Mouse (Mus musculus): ENCODE measurements around the gene Cd200. TPM values are rescaled to one million over a fixed set of nuclear protein-coding genes. Genes with fewer than 3 reads are reported as not detected.
"Not testable (repeated sequence)": the region's sequence is repeated elsewhere in the genome, so short reads cannot be mapped to it uniquely, and the experiment has no call there.

Gene Cd200
- polyA plus RNA-seq, 1 experiment from 2014 or later, result 8.8 TPM

GRCm38 (mm10) chr16:45361450-45361849, 47.4 kb downstream of the Cd200 start:
- Histone ChIP-seq H3K4me3 (replicated peaks) (no peak overlapping the region), H3K9ac (replicated peaks) (no peak overlapping the region), H3K9me3 (no peaks in the 10 kb centered on the region), H3K4me2 (no peak overlapping the region), H3K36me3 (no peaks in the 10 kb centered on the region), H3K27ac (no peak overlapping the region), H3K4me1 (replicated peaks) (no peaks in the 10 kb centered on the region), H3K27me3 (no peaks in the 10 kb centered on the region)
- ATAC-seq (ENCODE audit: insufficient number of reproducible peaks, insufficient read depth, low FRiP score, low TSS enrichment, low read depth), result no peak

GRCm38 (mm10) chr16:45358441-45358840, 50.4 kb downstream of the Cd200 start:
- H3K4me2 ChIP-seq; H3K9ac ChIP-seq (replicated peaks); H3K4me3 ChIP-seq (replicated peaks); H3K27me3 ChIP-seq; H3K27ac ChIP-seq; ATAC-seq (ENCODE audit: insufficient number of reproducible peaks, insufficient read depth, low FRiP score, low TSS enrichment, low read depth); H3K9me3 ChIP-seq; H3K4me1 ChIP-seq (replicated peaks); H3K36me3 ChIP-seq: not testable (repeated sequence)
- 95% methylated on average over 5 of the region's 5 CpGs for WGBS

DNA sequence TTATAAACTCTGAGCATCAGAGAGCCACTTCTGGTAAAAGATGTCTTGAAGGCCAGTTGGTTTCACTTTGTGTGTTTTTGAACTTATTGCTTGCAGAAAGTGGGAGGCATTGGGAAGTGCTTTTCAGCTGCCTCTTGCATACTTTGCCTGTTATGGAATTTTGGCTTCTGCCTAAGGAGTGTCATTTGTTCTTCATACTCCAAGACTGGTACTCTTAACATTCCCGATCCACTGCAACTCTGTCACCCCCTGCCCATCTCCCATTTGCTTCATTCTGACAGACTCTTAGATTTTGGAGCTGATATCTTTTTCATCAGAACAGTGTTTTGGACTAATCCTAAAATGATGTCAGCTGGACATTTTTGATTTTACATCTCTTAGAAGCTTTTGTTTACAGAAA, 51.7 kb downstream of the Cd200 start:
- 93% methylated on average over 1 of the region's 1 CpGs for WGBS
- Histone ChIP-seq H3K4me3 (replicated peaks) (no peak overlapping the region), H3K27me3 (no peaks in the 10 kb centered on the region), H3K9me3 (no peaks in the 10 kb centered on the region), H3K27ac (no peak overlapping the region), H3K4me1 (replicated peaks) (no peaks in the 10 kb centered on the region), H3K9ac (replicated peaks) (no peak overlapping the region), H3K4me2 (no peak overlapping the region), H3K36me3 (no peaks in the 10 kb centered on the region)
- ATAC-seq (ENCODE audit: insufficient number of reproducible peaks, insufficient read depth, low FRiP score, low TSS enrichment, low read depth), result no peak

- Histone ChIP-seq H3K9me3 (no peaks in the 10 kb centered on the region), H3K36me3 (no peaks in the 10 kb centered on the region), H3K4me3 (replicated peaks) (no peak overlapping the region), H3K4me2 (no peak overlapping the region), H3K27me3 (no peaks in the 10 kb centered on the region), H3K9ac (replicated peaks) (no peak overlapping the region), H3K4me1 (replicated peaks) (no peaks in the 10 kb centered on the region), H3K27ac (no peak overlapping the region)
- ATAC-seq (ENCODE audit: insufficient number of reproducible peaks, insufficient read depth, low FRiP score, low TSS enrichment, low read depth), result peak; percentile 95
Observed at GRCm38 (mm10) chr16:45352875-45353274, 56.0 kb downstream of the Cd200 start.

DNA sequence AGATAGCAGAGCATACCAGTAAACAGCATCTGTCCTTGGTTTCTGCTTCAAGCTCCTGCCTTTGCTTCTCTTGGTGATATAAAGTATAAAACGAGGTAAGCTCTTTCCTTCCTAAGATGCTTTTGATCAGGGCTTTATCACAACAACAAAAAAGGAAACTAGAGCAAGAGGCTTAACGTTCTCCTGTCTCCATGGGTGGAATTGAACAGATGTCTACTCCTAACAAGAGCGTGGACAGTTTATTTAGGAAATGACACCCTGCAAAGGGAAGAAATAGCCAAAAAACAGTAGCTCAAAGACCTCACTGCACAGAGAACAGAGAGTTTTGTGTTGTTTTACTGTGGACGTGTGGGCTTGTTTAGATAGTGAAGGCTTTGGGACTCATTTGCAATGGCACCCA, 58.1 kb downstream of the Cd200 start:
- H3K27me3 ChIP-seq, result no peaks in the 10 kb centered on the region
- H3K4me2 ChIP-seq, result no peak overlapping the region
- 66% methylated on average over 4 of the region's 4 CpGs for WGBS
- no peaks in the 10 kb centered on the region for H3K9me3 ChIP-seq
- no peak overlapping the region for H3K4me3 ChIP-seq (replicated peaks)
- H3K27ac ChIP-seq, result no peak overlapping the region
- no peaks in the 10 kb centered on the region for H3K4me1 ChIP-seq (replicated peaks)
- no peak overlapping the region for H3K9ac ChIP-seq (replicated peaks)
- ATAC-seq (ENCODE audit: insufficient number of reproducible peaks, insufficient read depth, low FRiP score, low TSS enrichment, low read depth), result no peak
- no peaks in the 10 kb centered on the region for H3K36me3 ChIP-seq

- H3K36me3 ChIP-seq, result no peaks in the 10 kb centered on the region
- WGBS, result 82% methylated on average over 3 of the region's 3 CpGs
- ATAC-seq (ENCODE audit: insufficient number of reproducible peaks, insufficient read depth, low FRiP score, low TSS enrichment, low read depth), result no peak
- no peak overlapping the region for H3K9ac ChIP-seq (replicated peaks)
- no peak overlapping the region for H3K4me3 ChIP-seq (replicated peaks)
- no peaks in the 10 kb centered on the region for H3K9me3 ChIP-seq
- H3K4me1 ChIP-seq (replicated peaks), result no peaks in the 10 kb centered on the region
- no peaks in the 10 kb centered on the region for H3K27me3 ChIP-seq
- no peak overlapping the region for H3K4me2 ChIP-seq
- H3K27ac ChIP-seq, result no peak overlapping the region
Observed at GRCm38 (mm10) chr16:45349523-45350298, 59.1 kb downstream of the Cd200 start.

- not testable (repeated sequence) for H3K4me2 ChIP-seq
Observed at GRCm38 (mm10) chr16:45348238-45348637, 60.6 kb downstream of the Cd200 start.

DNA sequence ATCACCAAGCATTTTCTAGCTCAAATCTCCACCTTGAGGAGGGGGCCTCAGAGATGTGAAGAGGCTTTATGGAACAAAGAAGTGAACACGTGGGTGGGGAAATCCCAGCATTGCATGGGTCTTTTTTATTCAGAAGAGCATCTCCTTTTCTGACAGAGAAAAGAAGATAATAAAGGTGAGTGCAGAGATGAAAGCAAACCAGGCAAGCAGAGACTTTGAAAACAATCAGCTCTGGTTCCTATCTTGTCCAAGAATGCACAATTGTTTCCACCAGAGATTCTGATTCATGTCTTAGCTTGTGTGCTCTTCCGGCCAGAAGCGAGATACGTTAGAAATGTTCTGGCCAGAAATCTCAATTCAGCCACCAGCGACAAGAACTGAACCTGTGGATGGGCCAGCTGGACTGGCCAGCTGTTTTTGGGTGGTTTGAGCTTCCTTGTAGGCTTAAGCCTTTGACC, 61.9 kb downstream of the Cd200 start:
- Histone ChIP-seq H3K4me3 (replicated peaks) (no peak overlapping the region), H3K27ac (no peak overlapping the region), H3K9ac (replicated peaks) (no peak overlapping the region), H3K9me3 (no peaks in the 10 kb centered on the region), H3K4me2 (no peak overlapping the region), H3K27me3 (no peaks in the 10 kb centered on the region), H3K36me3 (no peaks in the 10 kb centered on the region), H3K4me1 (replicated peaks) (no peaks in the 10 kb centered on the region)
- ATAC-seq (ENCODE audit: insufficient number of reproducible peaks, insufficient read depth, low FRiP score, low TSS enrichment, low read depth), result no peak
- WGBS, result 83% methylated on average over 5 of the region's 5 CpGs

More at GRCm38 (mm10) chr16:45348238-45348637, 60.6 kb downstream of the Cd200 start:
- not testable (repeated sequence) for H3K9me3 ChIP-seq; H3K4me1 ChIP-seq (replicated peaks); H3K27me3 ChIP-seq; H3K27ac ChIP-seq; ATAC-seq (ENCODE audit: insufficient number of reproducible peaks, insufficient read depth, low FRiP score, low TSS enrichment, low read depth); H3K36me3 ChIP-seq; H3K9ac ChIP-seq (replicated peaks); H3K4me3 ChIP-seq (replicated peaks)
- 88% methylated on average over 7 of the region's 9 CpGs for WGBS

DNA sequence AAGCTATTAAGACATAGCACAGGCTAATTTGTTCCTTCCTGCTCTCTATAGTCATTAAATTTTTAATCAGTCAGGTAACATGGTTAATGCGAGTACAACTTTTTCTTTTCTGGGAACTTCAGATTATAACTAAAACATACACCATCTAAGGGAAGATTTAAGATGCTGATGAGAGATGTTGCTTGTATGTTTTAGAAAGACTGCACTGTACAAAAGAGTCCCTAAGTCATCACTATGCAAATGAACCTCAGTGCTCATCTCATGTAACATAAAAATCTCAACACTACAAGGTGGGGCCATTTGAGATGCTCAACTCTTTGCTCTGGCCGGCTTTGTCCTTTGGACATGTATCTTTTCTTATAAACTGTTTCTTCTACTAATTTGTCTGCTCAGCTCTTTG, 62.5 kb downstream of the Cd200 start:
- no peak for ATAC-seq (ENCODE audit: insufficient number of reproducible peaks, insufficient read depth, low FRiP score, low TSS enrichment, low read depth)
- no peaks in the 10 kb centered on the region for H3K4me1 ChIP-seq (replicated peaks)
- WGBS, result 88% methylated on average over 2 of the region's 2 CpGs
- no peak overlapping the region for H3K27ac ChIP-seq
- H3K9me3 ChIP-seq, result no peaks in the 10 kb centered on the region
- no peak overlapping the region for H3K9ac ChIP-seq (replicated peaks)
- no peak overlapping the region for H3K4me3 ChIP-seq (replicated peaks)
- no peaks in the 10 kb centered on the region for H3K27me3 ChIP-seq
- no peak overlapping the region for H3K4me2 ChIP-seq
- H3K36me3 ChIP-seq, result no peaks in the 10 kb centered on the region

GRCm38 (mm10) chr16:45344879-45345278, 64.0 kb downstream of the Cd200 start:
- Histone ChIP-seq H3K36me3 (no peaks in the 10 kb centered on the region), H3K9ac (replicated peaks) (no peak overlapping the region), H3K27me3 (no peaks in the 10 kb centered on the region), H3K4me2 (no peak overlapping the region), H3K4me3 (replicated peaks) (no peak overlapping the region), H3K27ac (no peak overlapping the region), H3K9me3 (no peaks in the 10 kb centered on the region), H3K4me1 (replicated peaks) (no peaks in the 10 kb centered on the region)
- WGBS, result 84% methylated on average over 2 of the region's 2 CpGs
- ATAC-seq (ENCODE audit: insufficient number of reproducible peaks, insufficient read depth, low FRiP score, low TSS enrichment, low read depth), result no peak

DNA sequence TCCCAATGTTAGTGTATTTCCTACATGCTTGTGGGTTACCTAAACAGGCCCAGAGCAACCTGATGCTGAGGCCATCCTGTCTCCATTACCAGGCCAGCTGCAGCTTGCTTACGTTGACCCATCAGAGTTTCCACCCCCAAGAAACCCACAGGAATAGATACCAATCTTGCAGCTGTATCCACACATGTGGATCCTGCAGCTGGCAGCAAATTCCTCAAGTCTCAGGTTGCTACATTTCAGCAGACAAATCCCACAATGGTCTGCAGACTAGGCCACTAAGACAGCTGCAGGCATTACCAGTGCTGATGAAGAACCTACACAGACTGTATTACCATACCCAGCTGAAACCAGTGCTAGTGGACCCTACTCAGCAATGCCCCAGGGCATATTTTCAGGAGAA, 72.4 kb downstream of the Cd200 start:
- H3K4me2 ChIP-seq, result no peak overlapping the region
- H3K9me3 ChIP-seq, result no peaks in the 10 kb centered on the region
- no peak for ATAC-seq (ENCODE audit: insufficient number of reproducible peaks, insufficient read depth, low FRiP score, low TSS enrichment, low read depth)
- no peaks in the 10 kb centered on the region for H3K36me3 ChIP-seq
- no peak overlapping the region for H3K4me3 ChIP-seq (replicated peaks)
- WGBS, result 65% methylated on average over 1 of the region's 1 CpGs
- H3K9ac ChIP-seq (replicated peaks), result no peak overlapping the region
- no peak overlapping the region for H3K27ac ChIP-seq
- H3K27me3 ChIP-seq, result no peaks in the 10 kb centered on the region
- H3K4me1 ChIP-seq (replicated peaks), result no peaks in the 10 kb centered on the region

GRCm38 (mm10) chr16:45334891-45335290, 74.0 kb downstream of the Cd200 start:
- H3K27me3 ChIP-seq, result no peaks in the 10 kb centered on the region
- ATAC-seq (ENCODE audit: insufficient number of reproducible peaks, insufficient read depth, low FRiP score, low TSS enrichment, low read depth), result no peak
- H3K4me1 ChIP-seq (replicated peaks), result no peaks in the 10 kb centered on the region
- no peaks in the 10 kb centered on the region for H3K9me3 ChIP-seq
- no peak overlapping the region for H3K4me2 ChIP-seq
- H3K4me3 ChIP-seq (replicated peaks), result no peak overlapping the region
- H3K27ac ChIP-seq, result no peak overlapping the region
- no peaks in the 10 kb centered on the region for H3K36me3 ChIP-seq
- 83% methylated on average over 5 of the region's 5 CpGs for WGBS
- no peak overlapping the region for H3K9ac ChIP-seq (replicated peaks)

Measured in limb, embryonic 12.5 days (tissue).